Mouse (Mus musculus) E14TG2a.4 (cell line): ENCODE data around the gene Cat.

Experiments
- CTCF ChIP-seq: conservative IDR thresholded peaks from 2 replicates; pipeline ENCODE4 v1.5.1; 2014; ENCODE audit warnings: low read length
- POU5F1 ChIP-seq: IDR thresholded peaks from 2 replicates; pipeline ENCODE4 v1.6.1; 2014; ENCODE audit warnings: low read length, borderline replicate concordance

- TF ChIP-seq CTCF, result no peak
- no peak for TF ChIP-seq POU5F1
Observed at GRCm38 (mm10) chr2:103516472-103516871, 31.5 kb upstream of the Cat start.
